Mouse (Mus musculus) c-Kit-positive CD71-positive TER-119-negative erythroid progenitor cells, embryonic 14.5 days (primary cell): ENCODE results near the gene Arhgap33.
"Not testable (repeated sequence)": the region's sequence is repeated elsewhere in the genome, so short reads cannot be mapped to it uniquely, and the experiment has no call there.

Source experiments
- DNase-seq: peaks from one replicate; pipeline ENCODE4 v3.0.0-alpha.2; 2013; ENCODE audit warnings: low read depth

Arhgap33 gene

GRCm38 (mm10) chr7:30495506-30496042 is 39.3 kb downstream of the Arhgap33 start:
- DNase-seq, result not testable (repeated sequence)

DNA sequence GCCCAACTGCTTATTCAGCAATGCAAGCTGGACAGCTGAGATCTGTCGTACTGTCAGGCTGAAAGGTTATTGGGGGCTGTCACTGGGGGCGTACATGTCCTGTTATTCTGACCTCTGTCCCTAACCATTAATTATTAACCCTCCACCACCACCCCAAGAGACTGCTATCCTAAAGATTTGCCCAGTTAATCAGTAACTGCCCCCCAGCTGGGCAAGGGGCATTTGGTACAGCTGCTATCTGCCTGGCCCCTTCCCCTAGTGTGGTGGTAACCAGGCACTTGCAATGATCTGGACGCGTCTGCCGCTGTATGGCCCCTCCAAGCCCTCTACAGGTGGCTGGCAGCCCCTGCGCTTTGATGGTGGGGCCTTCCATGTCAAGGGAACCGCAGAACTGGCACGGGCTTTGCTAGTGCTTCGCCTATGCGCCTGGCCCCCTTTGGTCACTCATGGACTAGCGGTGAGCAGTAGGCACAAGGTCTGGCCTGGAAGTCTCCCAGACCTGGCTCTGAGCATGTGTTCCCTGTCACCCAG is 41.4 kb downstream of the Arhgap33 start, which contains the start of gene Prodh2:
Gene Prodh2 (plus strand): TSS at position 222 of the 531 bp plus-strand sequence.
- no peak for DNase-seq

DNA sequence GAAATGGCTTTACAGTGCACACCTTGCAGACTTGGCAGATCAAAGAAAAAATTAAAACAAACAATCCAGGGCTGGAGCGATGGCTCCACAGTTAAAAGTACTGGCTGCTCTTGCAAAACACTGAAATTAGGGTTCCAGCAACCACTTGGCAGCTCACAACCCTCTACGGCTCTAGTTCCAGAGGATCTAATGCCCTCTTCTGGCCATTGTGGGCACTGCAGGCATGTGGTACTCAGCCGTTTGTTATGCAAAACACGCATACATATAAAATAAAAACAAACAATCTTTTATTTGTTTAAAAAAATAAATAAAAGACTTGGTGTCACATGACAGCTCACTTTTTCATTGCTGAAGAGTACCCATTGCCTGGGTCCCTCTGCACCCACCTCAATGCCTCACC is 42.1 kb downstream of the Arhgap33 start:
- peak; percentile 59 for DNase-seq

DNA sequence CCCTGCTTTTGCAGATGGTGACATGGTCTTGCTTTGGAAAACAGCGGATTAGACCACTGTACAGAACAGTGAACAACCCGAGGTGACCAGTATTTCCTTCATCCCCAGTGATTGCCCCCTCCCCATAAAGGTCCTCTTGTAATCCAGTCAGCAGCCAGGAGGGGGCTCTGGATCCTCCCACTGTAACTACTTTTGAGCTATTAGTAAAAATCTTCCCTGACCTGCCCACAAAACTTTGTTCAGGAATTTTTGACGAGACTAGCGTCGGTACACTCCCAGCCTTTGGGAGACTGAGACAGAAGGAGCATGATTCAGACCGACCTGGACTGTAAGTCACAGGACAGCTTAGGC is 43.9 kb downstream of the Arhgap33 start:
- no peak for DNase-seq

GRCm38 (mm10) chr7:30490251-30490956 is 44.5 kb downstream of the Arhgap33 start:
- DNase-seq, result peak; percentile 51

GRCm38 (mm10) chr7:30484250-30484649 is 50.6 kb downstream of the Arhgap33 start:
- peak; percentile 8 for DNase-seq

DNA sequence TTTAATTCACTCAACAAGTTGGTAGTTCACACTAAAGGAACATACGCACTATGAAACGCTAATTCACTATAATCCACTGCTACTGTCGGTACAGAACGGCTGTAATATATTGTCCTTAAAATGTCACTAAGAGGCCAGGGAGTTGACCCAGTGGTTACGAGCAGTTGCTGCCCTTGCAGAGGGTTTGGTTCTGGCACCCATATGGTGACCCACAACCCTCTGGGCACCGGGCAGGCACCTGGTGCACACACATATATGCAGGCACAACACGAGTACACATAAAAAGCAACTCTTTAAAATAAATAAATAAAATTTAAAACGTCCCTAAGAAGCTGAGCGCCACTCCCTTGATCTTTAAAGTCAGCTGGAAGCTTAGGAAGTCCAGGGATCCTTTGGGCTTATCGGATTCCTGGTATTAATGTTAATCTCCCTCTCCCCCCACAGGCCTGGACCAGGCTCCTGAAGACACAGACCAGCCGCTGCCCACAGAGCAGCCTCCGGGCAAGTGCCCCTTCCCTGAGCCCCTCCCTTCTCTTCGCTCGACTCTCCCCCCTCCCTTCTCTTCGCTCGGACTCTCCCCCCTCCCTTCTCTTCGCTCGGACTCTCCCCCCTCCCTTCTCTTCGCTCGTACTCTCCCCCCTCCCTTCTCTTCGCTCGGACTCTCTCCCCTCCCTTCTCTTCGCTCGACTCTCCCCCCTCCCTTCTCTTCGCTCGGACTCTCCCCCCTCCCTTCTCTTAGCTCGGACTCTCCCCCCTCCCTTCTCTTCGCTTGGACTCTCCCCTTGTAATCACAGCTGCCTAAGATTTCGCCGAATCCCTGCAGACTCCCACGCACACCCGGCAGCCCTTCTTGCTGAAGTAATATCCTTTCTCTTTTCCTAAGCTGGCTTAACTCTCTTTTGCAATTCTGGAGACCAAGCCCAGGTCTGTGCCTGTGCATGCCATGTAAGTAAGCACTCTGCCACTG is 57.2 kb downstream of the Arhgap33 start:
- DNase-seq, result no peak

- not testable (repeated sequence) for DNase-seq
Observed at GRCm38 (mm10) chr7:30476136-30476535, 58.7 kb downstream of the Arhgap33 start.

DNA sequence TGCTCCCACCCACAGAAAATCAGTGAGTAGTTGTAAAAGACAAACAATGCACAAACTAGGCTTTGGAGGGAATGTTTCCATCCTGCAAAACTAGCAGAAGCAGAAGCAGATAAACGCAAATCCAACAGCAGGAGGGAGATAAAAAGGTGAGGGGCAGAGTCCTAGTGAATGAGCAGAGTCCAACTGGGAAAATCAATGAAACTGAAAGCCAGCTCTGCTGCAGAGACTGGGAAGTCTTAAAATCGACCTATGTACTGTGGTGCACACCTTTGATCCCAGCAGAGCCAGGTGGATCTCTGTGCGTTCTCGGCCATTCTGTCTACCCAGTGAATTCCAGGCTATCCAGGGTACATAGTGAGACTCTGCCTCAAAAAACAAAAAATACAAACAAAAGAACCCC is 59.9 kb downstream of the Arhgap33 start:
- no peak for DNase-seq

DNA sequence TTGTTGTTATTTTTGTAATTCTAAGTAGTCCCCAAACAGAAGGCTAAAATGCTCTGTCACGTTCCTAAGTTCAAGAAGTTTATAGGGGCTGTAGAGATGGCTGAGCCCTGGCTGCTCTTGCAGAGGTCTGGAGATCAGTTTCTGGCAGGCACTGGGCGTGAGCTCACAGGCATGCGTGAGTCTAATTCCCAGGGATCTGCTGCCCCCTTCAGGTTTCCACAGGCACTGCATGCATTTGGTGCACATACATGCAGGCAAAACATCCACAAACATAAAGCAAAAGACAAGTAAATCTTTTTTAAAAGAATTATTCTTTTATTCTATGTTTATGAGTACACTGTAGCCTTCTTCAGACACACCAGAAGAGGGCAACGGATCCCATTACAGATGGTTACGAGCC is 62.4 kb downstream of the Arhgap33 start:
- peak; percentile 42 for DNase-seq
